Mouse (Mus musculus): ENCODE data around the gene Homer2.

The Homer2 gene

GRCm38 (mm10) chr7:81647959-81648358, 59.4 kb downstream of the Homer2 start:
- no peak for DNase-seq

- DNase-seq: no peak
These were observed 62.6 kb downstream of the Homer2 start for GRCm38 (mm10) chr7:81644551-81645235.

- no peak for DNase-seq
These were observed 66.2 kb downstream of the Homer2 start for GRCm38 (mm10) chr7:81641101-81641500.

GRCm38 (mm10) chr7:81632586-81632985, 74.7 kb downstream of the Homer2 start:
- DNase-seq: no peak

GRCm38 (mm10) chr7:81631261-81631660, 76.1 kb downstream of the Homer2 start:
- no peak for DNase-seq

- no peak for DNase-seq
These were observed 80.9 kb downstream of the Homer2 start for GRCm38 (mm10) chr7:81626460-81626859.

GRCm38 (mm10) chr7:81623767-81624166, 83.6 kb downstream of the Homer2 start:
- no peak for DNase-seq

GRCm38 (mm10) chr7:81622793-81623192, 84.5 kb downstream of the Homer2 start:
- DNase-seq: no peak

- DNase-seq: no peak
These were observed 92.3 kb downstream of the Homer2 start for GRCm38 (mm10) chr7:81615031-81615430.

GRCm38 (mm10) chr7:81612856-81613635, 94.3 kb downstream of the Homer2 start:
- DNase-seq: no peak

GRCm38 (mm10) chr7:81610125-81610524, 97.2 kb downstream of the Homer2 start:
- DNase-seq: no peak

- no peak for DNase-seq
These were observed 100.9 kb downstream of the Homer2 start for GRCm38 (mm10) chr7:81606452-81606851.

- no peak for DNase-seq
These were observed 101.8 kb downstream of the Homer2 start for GRCm38 (mm10) chr7:81605489-81605888.

GRCm38 (mm10) chr7:81604991-81605390, 102.3 kb downstream of the Homer2 start:
- DNase-seq: no peak

- peak; percentile 44 for DNase-seq
These were observed 107.7 kb downstream of the Homer2 start for GRCm38 (mm10) chr7:81599379-81600280.

- no peak for DNase-seq
These were observed 109.7 kb downstream of the Homer2 start for GRCm38 (mm10) chr7:81597660-81598059.

GRCm38 (mm10) chr7:81596086-81596485, 111.2 kb downstream of the Homer2 start:
- no peak for DNase-seq

GRCm38 (mm10) chr7:81595056-81595455, 112.3 kb downstream of the Homer2 start:
- no peak for DNase-seq

GRCm38 (mm10) chr7:81593387-81593786, 113.9 kb downstream of the Homer2 start:
- DNase-seq: no peak

- DNase-seq: no peak
These were observed 114.6 kb downstream of the Homer2 start for GRCm38 (mm10) chr7:81592686-81593085.

GRCm38 (mm10) chr7:81587238-81587637, 120.1 kb downstream of the Homer2 start:
- DNase-seq: no peak

- no peak for DNase-seq
These were observed 122.0 kb downstream of the Homer2 start for GRCm38 (mm10) chr7:81585326-81585725.

- DNase-seq: no peak
These were observed 123.8 kb downstream of the Homer2 start for GRCm38 (mm10) chr7:81583512-81583911.
